Mouse (Mus musculus) granulocyte monocyte progenitor cell, adult 5-6 weeks (primary cell): ENCODE data around the gene Gcc1. TPM values are rescaled to one million over a fixed set of nuclear protein-coding genes. Genes with fewer than 3 reads are reported as not detected.

Experiments
- total RNA-seq, 2 experiments: library from RNA; stranded (forward) in 1 of 2; stranded (reverse) in 1 of 2; fragments of 200-712, 200-1000 nt in 1 of 2; fragments of >200 nt in 1 of 2; fragmentation: Nextera tagmentation in 1 of 2; gene quantifications; 2 replicates each; pipeline ENCODE4 v1.2.3; 2014 to 2017

The Gcc1 gene
- total RNA-seq, 2 experiments from 2014 or later, result 7.0 to 11.2 TPM

Other genes starting within 250 kb of the Gcc1 start
- 35.8 and 48.4 TPM in 2 replicates for gene Zfp800, start 30.4 kb downstream of the Gcc1 start, total RNA-seq (2014; fragmentation: Nextera tagmentation)
- gene Zfp800, start 30.4 kb downstream of the Gcc1 start, total RNA-seq (2017), result 54.5 and 58.2 TPM in 2 replicates
- 34.4 and 53.3 TPM in 2 replicates for gene Arf5, start 4.8 kb downstream of the Gcc1 start, total RNA-seq (2014; fragmentation: Nextera tagmentation)
- gene Arf5, start 4.8 kb downstream of the Gcc1 start, total RNA-seq (2017), result 42.1 and 59.1 TPM in 2 replicates
- gene Fscn3, start 601 bp downstream of the Gcc1 start, total RNA-seq (2014; fragmentation: Nextera tagmentation), result not detected in 2 replicates
- not detected in 2 replicates for gene Fscn3, start 601 bp downstream of the Gcc1 start, total RNA-seq (2017)
- gene Pax4, start 21.0 kb upstream of the Gcc1 start, total RNA-seq (2014; fragmentation: Nextera tagmentation), result not detected in 2 replicates
- not detected in 2 replicates for gene Pax4, start 21.0 kb upstream of the Gcc1 start, total RNA-seq (2017)
- gene Snd1, start 46.7 kb upstream of the Gcc1 start, total RNA-seq (2014; fragmentation: Nextera tagmentation), result 115 and 139 TPM in 2 replicates
- gene Snd1, start 46.7 kb upstream of the Gcc1 start, total RNA-seq (2017), result 188 and 234 TPM in 2 replicates